Mouse (Mus musculus): ENCODE measurements around the gene Bcl6.

Gene Bcl6

GRCm38 (mm10) chr16:23990161-23990970 lies 1.7 kb upstream of the Bcl6 start:
- DNase-seq (ENCODE audit: low read depth, low spot score), result peak; percentile 26

GRCm38 (mm10) chr16:23989209-23990160 lies 833 bp upstream of the Bcl6 start:
- DNase-seq (ENCODE audit: low read depth, low spot score), result peak; percentile 55

- no peak for DNase-seq (ENCODE audit: low read depth, low spot score)
Observed at GRCm38 (mm10) chr16:23988157-23988465, 541 bp downstream of the Bcl6 start.

- peak; percentile 46 for DNase-seq (ENCODE audit: low read depth, low spot score)
Observed at GRCm38 (mm10) chr16:23987341-23988156, 1.1 kb downstream of the Bcl6 start.

GRCm38 (mm10) chr16:23986871-23987270 lies 1.8 kb downstream of the Bcl6 start:
- DNase-seq (ENCODE audit: low read depth, low spot score), result peak; percentile 51

GRCm38 (mm10) chr16:23986176-23986575 lies 2.5 kb downstream of the Bcl6 start:
- DNase-seq (ENCODE audit: low read depth, low spot score), result peak; percentile 72

GRCm38 (mm10) chr16:23985467-23985861 lies 3.2 kb downstream of the Bcl6 start:
- DNase-seq (ENCODE audit: low read depth, low spot score), result peak; percentile 82

GRCm38 (mm10) chr16:23984760-23985466 lies 3.7 kb downstream of the Bcl6 start:
- peak; percentile 83 for DNase-seq (ENCODE audit: low read depth, low spot score)

GRCm38 (mm10) chr16:23984183-23984582 lies 4.5 kb downstream of the Bcl6 start:
- DNase-seq (ENCODE audit: low read depth, low spot score), result peak; percentile 84

GRCm38 (mm10) chr16:23982891-23983588 lies 5.6 kb downstream of the Bcl6 start:
- DNase-seq (ENCODE audit: low read depth, low spot score), result peak; percentile 70

GRCm38 (mm10) chr16:23981925-23982851 lies 6.5 kb downstream of the Bcl6 start:
- DNase-seq (ENCODE audit: low read depth, low spot score), result peak; percentile 83

GRCm38 (mm10) chr16:23980991-23981720 lies 7.5 kb downstream of the Bcl6 start:
- DNase-seq (ENCODE audit: low read depth, low spot score), result no peak

- DNase-seq (ENCODE audit: low read depth, low spot score), result no peak
Observed at GRCm38 (mm10) chr16:23980201-23980870, 8.3 kb downstream of the Bcl6 start.

- DNase-seq (ENCODE audit: low read depth, low spot score), result no peak
Observed at GRCm38 (mm10) chr16:23979446-23979845, 9.2 kb downstream of the Bcl6 start.

GRCm38 (mm10) chr16:23978495-23978894 lies 10.2 kb downstream of the Bcl6 start:
- DNase-seq (ENCODE audit: low read depth, low spot score), result no peak

- no peak for DNase-seq (ENCODE audit: low read depth, low spot score)
Observed at GRCm38 (mm10) chr16:23977732-23978131, 10.9 kb downstream of the Bcl6 start.

GRCm38 (mm10) chr16:23976196-23976595 lies 12.5 kb downstream of the Bcl6 start:
- DNase-seq (ENCODE audit: low read depth, low spot score), result no peak
